Mouse (Mus musculus): Measurements from ENCODE around the gene Aanat. TPM values are rescaled to one million over a fixed set of nuclear protein-coding genes. Genes with fewer than 3 reads are reported as not detected.

Aanat gene
- total and polyA plus RNA-seq, 3 experiments: not detected

DNA sequence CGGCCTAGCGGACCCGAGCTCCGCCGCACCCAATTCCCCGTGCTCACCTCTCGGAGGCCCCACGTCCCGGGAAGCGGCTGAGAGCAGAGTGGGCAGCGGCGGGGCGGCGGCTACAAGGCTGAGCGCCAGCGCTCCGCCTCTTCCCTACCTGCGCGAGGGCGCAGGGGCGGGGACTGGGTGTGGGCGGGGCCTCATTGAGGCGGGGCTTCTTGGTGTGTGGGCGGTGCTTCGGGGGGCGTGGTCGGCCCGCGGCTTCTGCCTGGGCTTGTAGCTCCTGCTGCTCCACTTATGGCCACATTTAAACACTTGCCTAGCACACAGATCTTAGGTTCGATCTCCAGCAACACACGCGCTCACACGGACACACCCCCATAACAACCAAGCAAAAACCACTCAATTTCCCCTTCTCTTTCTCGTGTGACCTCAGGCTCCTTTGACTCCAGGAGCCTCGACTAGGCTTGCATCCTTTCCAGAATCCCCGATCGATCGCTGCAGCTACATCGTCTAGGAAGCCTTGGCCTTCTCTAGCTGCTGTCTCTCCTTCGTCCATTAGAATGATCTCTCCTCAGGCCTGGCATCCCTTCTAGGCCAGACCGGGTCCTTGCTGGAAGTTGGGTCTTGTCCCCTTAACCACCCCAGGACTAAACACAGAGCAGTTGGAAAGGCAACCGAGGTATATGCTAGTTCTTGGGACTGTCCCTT is 38.0 kb downstream of the Aanat start:
- no peaks in the 10 kb centered on the region for H3K27me3 ChIP-seq (replicated peaks)
- peak; percentile 87 for DNase-seq (ENCODE audit: extremely low read depth)
- H3K4me1 ChIP-seq (ENCODE audit: control insufficient read depth in 1 of 2, insufficient read depth in 2 of 2): peaks cover 48 to 85% of the 10 kb centered on the region in 2 experiments
- peak overlapping the region; percentile 89 for H3K9ac ChIP-seq (ENCODE audit: insufficient read depth, low read depth)
- H3K4me2 ChIP-seq (ENCODE audit: insufficient read depth, low read depth, poor library complexity, severe bottlenecking): peak overlapping the region; percentile 93
- H3K4me3 ChIP-seq (replicated peaks in 1 of 3; ENCODE audit: low read depth in 2 of 3, low read length in 2 of 3, poor library complexity in 1 of 3): peak overlapping the region; percentile 76 to 93 (median 86)
- H3K79me2 ChIP-seq (replicated peaks; ENCODE audit: control insufficient read depth, extremely low read depth, insufficient read depth, poor library complexity, severe bottlenecking): no peaks in the 10 kb centered on the region
- no peaks in the 10 kb centered on the region for H3K9me3 ChIP-seq (replicated peaks; ENCODE audit: low read length)
- peaks cover 0 to 3% of the 10 kb centered on the region in 2 experiments for H3K36me3 ChIP-seq (replicated peaks in 1 of 2; ENCODE audit: control insufficient read depth in 1 of 2, insufficient read depth in 1 of 2, low read length in 1 of 2)
- in situ Hi-C loops (cut with MboI; ENCODE audit: low pct_ligation_motif_present, low pct_unique_long_range_greater_than_20kb, low sequenced_read_pairs) (no loop called here), dilution Hi-C loops (cut with MboI; ENCODE audit: extremely low pct_ligation_motif_present, extremely low pct_unique_long_range_greater_than_20kb, low sequenced_read_pairs) (no loop called here)
- TF ChIP-seq E2F4 (IDR thresholded peaks at IDR 0.05; ENCODE audit: insufficient replicate concordance, low read depth, low read length) (no peak), SMC3 (IDR thresholded peaks at IDR 0.05; ENCODE audit: low read depth, low read length) (no peak; the same call in 1 of the 2 replicates), SIN3A (IDR thresholded peaks at IDR 0.05; ENCODE audit: low read length) (peak; percentile 79), ZC3H11A (IDR thresholded peaks at IDR 0.05; ENCODE audit: low read depth, low read length) (no peak), MYC (IDR thresholded peaks at IDR 0.05; ENCODE audit: low read depth, low read length) (peak; percentile 62; the same call in 1 of the 2 replicates), BHLHE40 (IDR thresholded peaks at IDR 0.05; ENCODE audit: low read depth, low read length) (no peak; the same call in 1 of the 2 replicates), ZMIZ1 (IDR thresholded peaks at IDR 0.05; ENCODE audit: low read depth, low read length) (peak; percentile 75), RAD21 (IDR thresholded peaks at IDR 0.05; ENCODE audit: low read depth, low read length) (no peak), JUN (IDR thresholded peaks at IDR 0.05; ENCODE audit: insufficient read depth, low read depth, low read length) (no peak), USF2 (conservative IDR thresholded peaks at IDR 0.05; ENCODE audit: low read depth, low read length) (no peak), JUND (conservative IDR thresholded peaks at IDR 0.05; ENCODE audit: low read depth, low read length) (no peak), RCOR1 (conservative IDR thresholded peaks at IDR 0.05; ENCODE audit: low read depth, low read length) (no peak), USF1 (IDR thresholded peaks at IDR 0.05; ENCODE audit: low read depth, low read length) (no peak), NELFE (IDR thresholded peaks at IDR 0.05; ENCODE audit: low read depth, low read length) (peak; percentile 63), MEF2A (IDR thresholded peaks at IDR 0.05; ENCODE audit: borderline replicate concordance, low read depth, low read length) (no peak), MAX (IDR thresholded peaks at IDR 0.05; ENCODE audit: low read length) (peak; percentile 56; the same call in 1 of the 2 replicates), GABPA (IDR thresholded peaks at IDR 0.05; ENCODE audit: insufficient replicate concordance, low read depth, low read length) (no peak), IRF4 (IDR thresholded peaks at IDR 0.05; ENCODE audit: low read depth, low read length) (no peak; the same call in 1 of the 2 replicates), ZNF384 (IDR thresholded peaks at IDR 0.05; ENCODE audit: low read depth, low read length) (no peak), CTCF (conservative IDR thresholded peaks at IDR 0.05 in 1 of 2, IDR thresholded peaks at IDR 0.05 in 1 of 2; ENCODE audit: low read depth in 2 of 2, low read length in 2 of 2) (no peak), MXI1 (IDR thresholded peaks at IDR 0.05; ENCODE audit: low read depth, low read length) (peak; percentile 85), PAX5 (IDR thresholded peaks at IDR 0.05; ENCODE audit: low read length) (no peak), ETS1 (conservative IDR thresholded peaks at IDR 0.05; ENCODE audit: low read depth, low read length) (no peak), NRF1 (IDR thresholded peaks at IDR 0.05; ENCODE audit: low read depth, low read length) (peak; percentile 78), CHD2 (IDR thresholded peaks at IDR 0.05; ENCODE audit: low read length) (no peak), ELF1 (IDR thresholded peaks at IDR 0.05; ENCODE audit: low read depth, low read length) (0 out of 2 replicates have a peak, but pooled peaks have one; percentile 14), TBP (conservative IDR thresholded peaks at IDR 0.05; ENCODE audit: low read depth, low read length) (peak; percentile 88), UBTF (IDR thresholded peaks at IDR 0.05; ENCODE audit: low read depth, low read length) (no peak; the same call in 1 of the 2 replicates), KAT2A (IDR thresholded peaks at IDR 0.05; ENCODE audit: insufficient replicate concordance, low read length) (no peak), ZKSCAN1 (IDR thresholded peaks at IDR 0.05; ENCODE audit: borderline replicate concordance, low read depth, low read length) (no peak), MAFK (IDR thresholded peaks at IDR 0.05; ENCODE audit: insufficient replicate concordance, low read length) (no peak), POLR2A (IDR thresholded peaks at IDR 0.05; ENCODE audit: low read depth, low read length) (peak; percentile 84), CHD1 (IDR thresholded peaks at IDR 0.05; ENCODE audit: low read depth, low read length) (no peak), MAZ (IDR thresholded peaks at IDR 0.05; ENCODE audit: low read depth, low read length) (no peak), HCFC1 (IDR thresholded peaks at IDR 0.05; ENCODE audit: low read depth, low read length) (no peak; the same call in 1 of the 2 replicates), POLR2AphosphoS2 (IDR thresholded peaks at IDR 0.05; ENCODE audit: low read depth, low read length) (no peak; the same call in 1 of the 2 replicates), EP300 (IDR thresholded peaks at IDR 0.05; ENCODE audit: low read length) (no peak), TCF12 (IDR thresholded peaks at IDR 0.05; ENCODE audit: low read depth, low read length) (peak; percentile 69)
- H3K27ac ChIP-seq (ENCODE audit: insufficient read depth, low read depth): peak overlapping the region; percentile 92
